Mouse (Mus musculus) spleen, adult 2 months (tissue): ENCODE measurements around the gene Rdh9.

Experiments used
- CTCF ChIP-seq: fragments of 200-500 bp; IDR thresholded peaks from 2 replicates; pipeline ENCODE4 v1.5.1; 2011; ENCODE audit warnings: mild to moderate bottlenecking, inconsistent platforms; ENCODE audit not compliant: insufficient read depth, insufficient read length, insufficient replicate concordance; ENCODE audit errors: extremely low read depth
- POLR2A ChIP-seq: fragments of 200-500 bp; IDR thresholded peaks from 2 replicates; pipeline ENCODE4 v1.6.1; 2011; ENCODE audit warnings: low read depth, low read length, inconsistent platforms

DNA sequence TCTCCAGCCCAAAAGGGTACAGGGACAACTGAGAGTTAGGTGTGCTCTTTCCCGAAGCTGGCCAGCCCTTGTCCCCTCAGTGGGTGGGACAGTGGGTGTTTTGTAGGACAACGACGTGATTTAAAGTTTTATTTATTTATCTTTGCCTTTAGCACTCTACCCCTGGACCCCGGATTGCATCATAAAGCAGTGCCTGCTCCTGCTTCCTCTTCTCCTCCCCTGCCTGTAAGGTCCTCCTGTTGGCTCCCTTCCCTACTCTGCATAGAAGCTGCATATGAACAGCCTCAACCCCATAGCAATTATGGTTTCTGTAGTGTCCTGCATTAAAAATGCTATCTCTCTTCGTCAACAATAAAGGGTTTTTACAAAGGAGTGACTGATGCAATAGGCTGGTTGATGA is 44.8 kb upstream of the Rdh9 start:
- TF ChIP-seq CTCF: no peak
- no peak for TF ChIP-seq POLR2A
